14 mouse cellular contexts compared by ENCODE assay signal in genomic region chr10:109764412-109765101, GRCm38 (mm10).
DNase-seq lines count a peak whose midpoint lies in the region; ATAC-seq lines count a peak whose summit lies in the region.
"Had no signal": no experiment of that assay in that cellular context is flagged by ENCODE, and none has a peak within 500 bp of the region (broad histone marks: within the 10 kb centered on the region; RNA-seq: fewer than 3 reads in every experiment).

No protein-coding gene starts in this region.

- WGBS in forebrain, embryonic 11.5 days = 87% methylated on average over 18 of the region's 18 CpGs
- WGBS in forebrain, embryonic 10.5 days = 92% methylated on average over 18 of the region's 18 CpGs
- WGBS in kidney, embryonic 15.5 days = 73% methylated on average over 18 of the region's 18 CpGs
- 87% methylated on average over 18 of the region's 18 CpGs for WGBS in midbrain, embryonic 13.5 days
- 87% methylated on average over 18 of the region's 18 CpGs for whole genome bisulfite sequencing in midbrain, embryonic 11.5 days

- H3K4me3 ChIP-seq in forebrain, embryonic 11.5 days (ENCODE audit: low read depth, low read length) = no peak overlapping the region
- H3K4me3 ChIP-seq in forebrain, embryonic 10.5 days = no peak overlapping the region
- no peak overlapping the region for H3K4me3 ChIP-seq in kidney, embryonic 15.5 days (replicated peaks)
- H3K4me3 ChIP-seq in midbrain, embryonic 13.5 days (replicated peaks) = no peak overlapping the region
- H3K4me3 ChIP-seq in midbrain, embryonic 11.5 days (ENCODE audit: low read depth, low read length) = no peak overlapping the region

- H3K4me1 ChIP-seq in forebrain, embryonic 11.5 days (replicated peaks; ENCODE audit: control insufficient read depth, insufficient read depth, low read length) = no peaks in the 10 kb centered on the region
- no peaks in the 10 kb centered on the region for H3K4me1 ChIP-seq in forebrain, embryonic 10.5 days
- no peaks in the 10 kb centered on the region for H3K4me1 ChIP-seq in kidney, embryonic 15.5 days
- no peaks in the 10 kb centered on the region for H3K4me1 ChIP-seq in midbrain, embryonic 13.5 days (replicated peaks)
- H3K4me1 ChIP-seq in midbrain, embryonic 11.5 days (ENCODE audit: control insufficient read depth, insufficient read depth, low read length) = no peaks in the 10 kb centered on the region

- H3K9ac ChIP-seq in forebrain, embryonic 11.5 days (ENCODE audit: low read length) = no peak overlapping the region
- no peak overlapping the region for H3K9ac ChIP-seq in kidney, embryonic 15.5 days
- no peak overlapping the region for H3K9ac ChIP-seq in midbrain, embryonic 13.5 days (replicated peaks)
- H3K9ac ChIP-seq in midbrain, embryonic 11.5 days (ENCODE audit: low read length) = no peak overlapping the region
- H3K9ac ChIP-seq: liver, embryonic 14.5 days had no signal

- no peaks in the 10 kb centered on the region for H3K9me3 ChIP-seq in forebrain, embryonic 11.5 days (ENCODE audit: control insufficient read depth, low read length)
- H3K9me3 ChIP-seq in forebrain, embryonic 10.5 days = no peaks in the 10 kb centered on the region
- no peaks in the 10 kb centered on the region for H3K9me3 ChIP-seq in kidney, embryonic 15.5 days (replicated peaks)
- no peaks in the 10 kb centered on the region for H3K9me3 ChIP-seq in midbrain, embryonic 13.5 days
- no peaks in the 10 kb centered on the region for H3K9me3 ChIP-seq in midbrain, embryonic 11.5 days (ENCODE audit: control insufficient read depth, low read length)

- no peak for DNase-seq in forebrain, embryonic 11.5 days (ENCODE audit: low spot score)
- DNase-seq in forebrain, embryonic 10.5 days (ENCODE audit: extremely low spot score, low spot score) = no peak
- DNase-seq in kidney, adult 18-20 months = no peak
- DNase-seq in midbrain, embryonic 11.5 days (ENCODE audit: low spot score, missing footprints) = no peak
- peak; percentile 26 for DNase-seq in right cerebral cortex, postnatal 4 days
- DNase-seq in adrenal gland, postnatal 14 days = no peak
- DNase-seq: cerebellum, adult 9-10 months; gastrocnemius, postnatal 10 days; heart, postnatal 36 days; thymus, postnatal 36 days had no signal

- ATAC-seq in forebrain, embryonic 11.5 days (replicated peaks; ENCODE audit: low FRiP score) = 0 out of 2 replicates have a peak, but pooled peaks have one; percentile 16
- peak; percentile 56; the same call in 1 of the 2 replicates for ATAC-seq in kidney, embryonic 15.5 days (replicated peaks; ENCODE audit: low FRiP score)
- ATAC-seq in midbrain, embryonic 13.5 days = peak; percentile 67; the same call in 1 of the 2 replicates
- ATAC-seq in midbrain, embryonic 11.5 days (ENCODE audit: low FRiP score) = no peak
- ATAC-seq: inflammation-experienced regulatory T-cells, adult 6 months had no signal

- no peaks in the 10 kb centered on the region for H3K36me3 ChIP-seq in forebrain, embryonic 11.5 days (ENCODE audit: control insufficient read depth, insufficient read depth, low read length)
- H3K36me3 ChIP-seq in forebrain, embryonic 10.5 days (replicated peaks) = no peaks in the 10 kb centered on the region
- H3K36me3 ChIP-seq in kidney, embryonic 15.5 days = no peaks in the 10 kb centered on the region
- H3K36me3 ChIP-seq in midbrain, embryonic 13.5 days = no peaks in the 10 kb centered on the region; the same call in 1 of the 2 replicates
- no peaks in the 10 kb centered on the region for H3K36me3 ChIP-seq in midbrain, embryonic 11.5 days (ENCODE audit: control insufficient read depth, insufficient read depth, low read length)

- H3K4me2 ChIP-seq in forebrain, embryonic 11.5 days (ENCODE audit: low read depth, low read length, severe bottlenecking) = no peak overlapping the region
- no peak overlapping the region for H3K4me2 ChIP-seq in kidney, embryonic 15.5 days
- no peak overlapping the region for H3K4me2 ChIP-seq in midbrain, embryonic 13.5 days (replicated peaks)
- no peak overlapping the region for H3K4me2 ChIP-seq in midbrain, embryonic 11.5 days

- no peaks in the 10 kb centered on the region for H3K27me3 ChIP-seq in forebrain, embryonic 11.5 days (ENCODE audit: control insufficient read depth, insufficient read depth, low read length)
- no peaks in the 10 kb centered on the region for H3K27me3 ChIP-seq in forebrain, embryonic 10.5 days (ENCODE audit: poor library complexity, severe bottlenecking)
- H3K27me3 ChIP-seq in kidney, embryonic 15.5 days = no peaks in the 10 kb centered on the region
- no peaks in the 10 kb centered on the region for H3K27me3 ChIP-seq in midbrain, embryonic 13.5 days
- H3K27me3 ChIP-seq in midbrain, embryonic 11.5 days (ENCODE audit: control insufficient read depth, insufficient read depth, low read length) = no peaks in the 10 kb centered on the region

- no peak overlapping the region for H3K27ac ChIP-seq in forebrain, embryonic 11.5 days (ENCODE audit: low read depth, low read length)
- H3K27ac ChIP-seq in forebrain, embryonic 10.5 days = no peak overlapping the region
- H3K27ac ChIP-seq in kidney, embryonic 15.5 days = no peak overlapping the region
- no peak overlapping the region for H3K27ac ChIP-seq in midbrain, embryonic 13.5 days
- no peak overlapping the region for H3K27ac ChIP-seq in midbrain, embryonic 11.5 days (ENCODE audit: low read depth, low read length)
- H3K27ac ChIP-seq: liver, embryonic 14.5 days had no signal
